In genomic region chr19:44238906-44239305, GRCm38 (mm10) we compare ENCODE assay signal across 20 mouse cellular contexts. TPM values are rescaled to one million over a fixed set of nuclear protein-coding genes. Genes with fewer than 3 reads are reported as not detected.
"Had no signal": no experiment of that assay in that cellular context is flagged by ENCODE, and none has a peak within 500 bp of the region (broad histone marks: within the 10 kb centered on the region; RNA-seq: fewer than 3 reads in every experiment).

No protein-coding gene starts in this region.

- H3K4me3 ChIP-seq: liver, embryonic 15.5 days; lung, embryonic 15.5 days; megakaryocyte, embryonic 14.5 days; midbrain, embryonic 13.5 days; midbrain, embryonic 15.5 days; neural tube, embryonic 12.5 days; stomach, embryonic 15.5 days had no signal

- H3K27me3 ChIP-seq: lung, embryonic 15.5 days; midbrain, embryonic 13.5 days; midbrain, embryonic 15.5 days; neural tube, embryonic 12.5 days; stomach, embryonic 15.5 days had no signal

- H3K4me2 ChIP-seq: liver, embryonic 15.5 days; lung, embryonic 15.5 days; midbrain, embryonic 11.5 days; midbrain, embryonic 13.5 days; midbrain, embryonic 15.5 days; neural tube, embryonic 12.5 days; stomach, embryonic 15.5 days had no signal

- H3K9ac ChIP-seq: liver, embryonic 15.5 days; liver, postnatal 0 days; lung, embryonic 15.5 days; midbrain, embryonic 13.5 days; midbrain, embryonic 15.5 days; neural tube, embryonic 12.5 days; stomach, embryonic 15.5 days had no signal

- H3K4me1 ChIP-seq: liver, embryonic 15.5 days; lung, embryonic 15.5 days; midbrain, embryonic 15.5 days; stomach, embryonic 15.5 days had no signal

- DNase-seq: liver, postnatal 0 days; lung, adult 2 months; lung, postnatal 14 days; lung, postnatal 36 days; right cerebral cortex, postnatal 14 days; thymus, adult 2 months; thymus, postnatal 25 days; thymus, postnatal 4 days had no signal

- H3K27ac ChIP-seq: liver, embryonic 15.5 days; lung, embryonic 15.5 days; macrophage; midbrain, embryonic 13.5 days; midbrain, embryonic 15.5 days; neural tube, embryonic 12.5 days; stomach, embryonic 15.5 days; stomach, postnatal 0 days had no signal

- H3K36me3 ChIP-seq: liver, embryonic 15.5 days; lung, embryonic 15.5 days; midbrain, embryonic 13.5 days; midbrain, embryonic 15.5 days; neural tube, embryonic 12.5 days; stomach, embryonic 15.5 days had no signal

- ATAC-seq: liver, postnatal 0 days; lung, postnatal 0 days; midbrain, embryonic 13.5 days had no signal

- H3K9me3 ChIP-seq: liver, embryonic 15.5 days; lung, embryonic 15.5 days; midbrain, embryonic 13.5 days; midbrain, embryonic 15.5 days; neural tube, embryonic 12.5 days; stomach, embryonic 15.5 days had no signal

RNA-seq across cellular contexts. Expression of gene Scd3, which starts 35.8 kb away (rescaled TPM):
- polyA plus RNA-seq: liver, embryonic 15.5 days; liver, postnatal 0 days; lung, adult 2 months; macrophage had no signal

RNA-seq across cellular contexts. Expression of gene Pkd2l1, which starts 46.7 kb away (rescaled TPM):
- polyA plus RNA-seq: liver, embryonic 15.5 days; liver, postnatal 0 days; macrophage; stomach, embryonic 15.5 days; stomach, postnatal 0 days; urinary bladder, adult 2 months had no signal
